Mouse (Mus musculus): Measurements from ENCODE around the gene Hivep3.

The Hivep3 gene

GRCm38 (mm10) chr4:120056451-120056850, 322.9 kb downstream of the Hivep3 start:
- no peak for DNase-seq (ENCODE audit: low read depth, low spot score)

DNA sequence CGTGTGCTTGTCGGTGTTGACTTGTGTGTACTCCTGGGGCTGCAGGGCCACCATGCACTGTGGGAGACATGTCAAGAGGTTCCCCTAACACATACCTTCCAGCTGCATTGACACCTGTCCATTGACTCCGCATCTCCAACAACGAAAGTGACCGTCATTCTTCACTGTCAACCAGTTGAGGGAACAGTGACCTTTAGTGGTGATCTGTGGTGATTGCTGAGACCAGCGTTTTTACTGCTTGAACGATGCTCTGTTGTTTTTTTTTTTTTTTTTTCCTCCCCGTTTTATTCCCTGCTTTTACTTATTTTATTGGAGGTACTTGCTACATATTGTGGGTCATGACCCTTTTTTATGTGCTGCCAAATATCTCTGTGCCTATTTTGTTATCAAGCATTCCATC, 323.9 kb downstream of the Hivep3 start:
- no peak for DNase-seq (ENCODE audit: low read depth, low spot score)

- DNase-seq (ENCODE audit: low read depth, low spot score): no peak
Observed at GRCm38 (mm10) chr4:120058157-120058556, 324.6 kb downstream of the Hivep3 start.

GRCm38 (mm10) chr4:120058794-120059193, 325.2 kb downstream of the Hivep3 start:
- no peak for DNase-seq (ENCODE audit: low read depth, low spot score)

DNA sequence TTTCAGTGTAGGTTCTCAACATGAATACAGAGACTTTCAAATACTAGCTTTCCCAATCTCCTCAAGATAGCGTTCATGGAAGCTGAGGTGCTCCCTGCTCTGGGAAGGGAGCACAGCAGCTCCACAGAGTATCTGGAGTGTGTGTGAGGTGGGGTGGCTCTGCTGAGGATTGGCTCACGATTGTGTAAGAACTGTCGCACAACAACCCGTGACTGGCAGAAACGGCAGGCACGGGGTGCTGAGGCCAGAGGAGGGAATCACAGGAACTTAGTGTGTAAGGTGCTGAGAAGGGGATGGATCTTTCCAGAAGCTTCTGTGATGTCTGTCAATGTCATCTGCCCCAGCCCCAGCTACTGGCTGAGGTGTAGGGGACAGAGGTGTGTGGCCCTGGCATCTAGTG, 328.1 kb downstream of the Hivep3 start:
- no peak for DNase-seq (ENCODE audit: low read depth, low spot score)

DNA sequence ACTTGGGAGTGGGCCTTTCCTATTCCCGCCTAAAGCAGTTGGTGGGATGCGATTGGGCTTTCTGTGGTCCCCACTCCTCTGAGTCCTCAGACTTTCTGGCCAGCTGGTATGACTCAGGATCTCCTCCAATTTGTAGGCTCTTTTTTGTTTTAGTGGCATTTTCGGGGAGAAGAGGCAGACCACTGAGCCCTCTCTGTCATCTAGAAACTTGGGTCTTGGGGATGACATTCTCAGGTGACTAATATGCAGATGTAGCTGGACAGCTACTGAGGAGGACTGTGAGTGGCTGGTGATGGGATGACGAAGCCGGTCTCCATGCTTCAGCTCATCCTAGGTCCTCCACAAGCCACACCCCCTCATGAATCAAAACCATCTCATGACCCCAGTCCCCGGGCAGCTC, 328.6 kb downstream of the Hivep3 start:
- no peak for DNase-seq (ENCODE audit: low read depth, low spot score)

- DNase-seq (ENCODE audit: low read depth, low spot score): no peak
Observed at GRCm38 (mm10) chr4:120062754-120063153, 329.2 kb downstream of the Hivep3 start.

GRCm38 (mm10) chr4:120063353-120064124, 330.0 kb downstream of the Hivep3 start:
- no peak for DNase-seq (ENCODE audit: low read depth, low spot score)

- no peak for DNase-seq (ENCODE audit: low read depth, low spot score)
Observed at GRCm38 (mm10) chr4:120064696-120065095, 331.1 kb downstream of the Hivep3 start, which contains the start of gene AL607142.1. AL607142.1 (plus strand) TSS chr4:120064996.

- DNase-seq (ENCODE audit: low read depth, low spot score): no peak
Observed at GRCm38 (mm10) chr4:120066841-120067591, 333.4 kb downstream of the Hivep3 start.

GRCm38 (mm10) chr4:120067592-120068235, 334.1 kb downstream of the Hivep3 start:
- DNase-seq (ENCODE audit: low read depth, low spot score): no peak

- no peak for DNase-seq (ENCODE audit: low read depth, low spot score)
Observed at GRCm38 (mm10) chr4:120068883-120069581, 335.4 kb downstream of the Hivep3 start.

- DNase-seq (ENCODE audit: low read depth, low spot score): no peak
Observed at GRCm38 (mm10) chr4:120069582-120069980, 336.0 kb downstream of the Hivep3 start.

DNA sequence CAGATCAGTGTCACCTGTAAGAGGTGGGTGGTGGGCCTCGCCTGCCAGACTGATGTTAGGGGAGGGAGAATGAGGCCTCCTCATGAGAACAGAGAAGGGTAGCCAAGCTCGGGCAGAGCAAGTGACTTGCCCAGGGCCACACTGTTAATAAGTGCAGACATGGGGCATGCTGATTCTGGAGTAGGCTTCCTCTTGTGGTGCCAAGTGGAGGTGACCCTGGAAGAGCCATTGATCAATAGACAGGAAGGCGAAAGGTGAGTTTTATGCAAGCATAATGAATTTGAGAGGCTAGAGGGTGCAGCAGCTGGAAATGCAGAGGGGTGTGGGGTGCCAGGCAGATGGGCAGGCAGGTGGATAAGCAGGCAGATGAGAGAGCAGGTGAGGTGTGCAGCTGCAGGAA, 337.8 kb downstream of the Hivep3 start:
- no peak for DNase-seq (ENCODE audit: low read depth, low spot score)

DNA sequence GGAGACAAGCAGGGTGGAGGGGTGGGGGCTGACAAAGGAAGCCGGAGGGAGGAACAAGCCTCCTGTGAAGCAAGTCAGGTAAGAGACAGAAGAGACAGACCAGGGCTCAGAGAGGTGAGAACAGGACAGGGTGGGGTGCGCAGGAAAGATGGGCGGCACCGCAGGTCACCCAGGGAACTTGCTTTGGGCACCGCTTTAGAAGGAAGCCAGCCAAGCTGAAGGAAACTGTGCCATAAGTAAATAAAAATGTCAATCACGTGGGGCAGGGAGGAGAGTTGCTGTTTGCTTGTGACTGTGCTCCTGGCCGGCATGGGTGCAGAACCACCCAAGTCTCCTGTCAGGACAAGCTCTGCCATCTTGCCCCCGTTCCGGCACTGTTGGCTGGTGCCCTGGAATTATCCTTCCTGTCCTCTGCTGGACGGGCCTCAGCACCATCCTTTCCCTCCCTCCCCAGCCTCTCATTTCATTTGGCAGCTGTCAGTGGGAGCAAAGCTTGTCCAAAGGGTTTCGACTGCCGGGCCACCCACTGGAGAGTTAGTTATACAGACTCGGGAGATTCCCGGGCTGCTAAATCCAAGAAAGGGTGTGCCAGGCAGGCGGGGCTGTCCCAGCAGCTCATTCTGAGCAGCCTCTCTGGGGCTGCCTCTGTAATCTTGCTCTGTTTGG, 338.4 kb downstream of the Hivep3 start:
- no peak for DNase-seq (ENCODE audit: low read depth, low spot score)

GRCm38 (mm10) chr4:120074061-120074460, 340.5 kb downstream of the Hivep3 start:
- peak; percentile 26 for DNase-seq (ENCODE audit: low read depth, low spot score)

GRCm38 (mm10) chr4:120077322-120077721, 343.7 kb downstream of the Hivep3 start:
- DNase-seq (ENCODE audit: low read depth, low spot score): no peak

DNA sequence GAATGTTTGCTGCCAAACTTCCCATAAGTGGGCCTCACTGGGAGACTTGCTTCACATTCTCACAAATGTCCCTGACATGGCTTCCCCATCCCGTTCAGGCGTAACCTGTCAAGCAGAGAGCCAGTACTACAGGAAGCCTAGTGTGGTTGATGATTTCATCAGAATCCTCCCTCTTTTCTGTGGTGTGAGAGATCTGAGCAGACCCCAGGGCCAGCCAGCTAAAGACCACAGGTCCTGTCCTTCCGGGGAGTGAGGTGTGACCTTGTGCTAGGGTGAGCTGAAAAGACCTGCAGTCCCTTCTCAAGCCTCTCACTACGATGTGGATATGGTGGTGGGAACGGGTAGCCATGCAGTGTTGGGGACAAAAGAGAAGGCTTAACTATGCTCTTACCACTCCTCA, 348.9 kb downstream of the Hivep3 start:
- no peak for DNase-seq (ENCODE audit: low read depth, low spot score)

DNA sequence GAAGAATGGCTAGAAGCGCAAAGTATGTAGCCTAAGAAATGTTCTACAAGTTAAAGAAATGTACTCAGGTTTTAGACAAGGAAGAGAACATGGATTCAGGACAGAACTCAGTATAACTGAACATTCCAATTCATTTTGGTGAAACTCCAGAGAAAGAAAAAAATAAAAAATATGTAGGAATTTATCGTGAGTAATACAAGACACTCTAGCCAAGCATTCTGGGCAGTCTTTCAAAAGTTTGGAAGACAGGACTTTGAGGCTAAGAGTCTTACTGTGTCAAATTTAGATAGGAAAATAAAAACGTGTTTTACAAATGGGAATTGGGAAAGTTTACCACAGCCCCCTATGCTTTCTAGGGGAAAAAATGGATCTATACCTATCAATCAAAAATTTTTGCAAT, 350.1 kb downstream of the Hivep3 start:
- DNase-seq (ENCODE audit: low read depth, low spot score): no peak

- DNase-seq (ENCODE audit: low read depth, low spot score): no peak
Observed at GRCm38 (mm10) chr4:120089536-120089935, 356.0 kb downstream of the Hivep3 start.
